Mouse (Mus musculus) midbrain, embryonic 15.5 days (tissue): ENCODE data around the gene Gab2. TPM values are rescaled to one million over a fixed set of nuclear protein-coding genes. Genes with fewer than 3 reads are reported as not detected.

Source experiments
- ATAC-seq: fragments of 200-750 bp; cut with Nextera tagmentation; replicated peaks from 2 replicates; pipeline ENCODE4 v1.8.0; 2017; ENCODE audit warnings: moderate TSS enrichment
- H3K27ac ChIP-seq: fragments of 300-500 bp; sonication (generic); 2 replicates; pipeline ENCODE4 v1.5.1; 2015; ENCODE audit warnings: mild to moderate bottlenecking, inconsistent platforms
- H3K27me3 ChIP-seq: fragments of 300-500 bp; sonication (generic); replicated peaks from 2 replicates; pipeline ENCODE4 v1.6.1; 2015; ENCODE audit warnings: inconsistent platforms
- H3K36me3 ChIP-seq: fragments of 300-500 bp; sonication (generic); replicated peaks from 2 replicates; pipeline ENCODE4 v1.6.1; 2015; ENCODE audit warnings: inconsistent platforms
- H3K4me1 ChIP-seq: fragments of 300-500 bp; sonication (generic); 2 replicates; pipeline ENCODE4 v1.6.1; 2015; ENCODE audit warnings: inconsistent platforms
- H3K4me2 ChIP-seq: fragments of 300-500 bp; sonication (generic); 2 replicates; pipeline ENCODE4 v1.6.1; 2015; ENCODE audit warnings: inconsistent platforms, mild to moderate bottlenecking, moderate library complexity
- H3K4me3 ChIP-seq: fragments of 300-500 bp; sonication (generic); 2 replicates; pipeline ENCODE4 v1.5.1; 2015; ENCODE audit warnings: mild to moderate bottlenecking, inconsistent platforms
- H3K9ac ChIP-seq: fragments of 300-500 bp; sonication (generic); 2 replicates; pipeline ENCODE4 v1.6.1; 2015; ENCODE audit warnings: mild to moderate bottlenecking, inconsistent platforms
- H3K9me3 ChIP-seq: fragments of 300-500 bp; sonication (generic); 2 replicates; pipeline ENCODE4 v1.6.1; 2016; ENCODE audit warnings: inconsistent platforms
- WGBS: fragments of 180-500 bp; shearing (Covaris S2); methylation state at CpG from one replicate; pipeline ENCODE4 v1.1.7; 2015; ENCODE audit warnings: mixed read lengths; 5-methylcytosine and 5-hydroxymethylcytosine counted together
- polyA plus RNA-seq: library from polyadenylated mRNA; unstranded; fragments of >200 nt; fragmentation: Nextera tagmentation; extraction: Ambion mirVana; gene quantifications from 2 replicates; pipeline ENCODE4 v1.2.1, GENCODE M21; 2015

Gene Gab2
- 22.3 and 23.3 TPM in 2 replicates for polyA plus RNA-seq

- under 1% methylated on average over 53 of the region's 83 CpGs for WGBS
- H3K27me3 ChIP-seq: no peaks in the 10 kb centered on the region
- no peaks in the 10 kb centered on the region for H3K9me3 ChIP-seq
- H3K36me3 ChIP-seq: no peaks in the 10 kb centered on the region
- H3K4me1 ChIP-seq: peaks cover 17% of the 10 kb centered on the region
- ATAC-seq: peak; percentile 85
- H3K4me3 ChIP-seq: peak within 1 kb of the TSS; percentile 79
- H3K27ac ChIP-seq: peak within 1 kb of the TSS; percentile 82
- peak within 1 kb of the TSS; percentile 76 for H3K4me2 ChIP-seq
- H3K9ac ChIP-seq: peak within 1 kb of the TSS; percentile 91
These were observed at the start of gene Gab2 for GRCm38 (mm10) chr7:97081242-97081958. Gab2 (plus strand) TSS chr7:97081586.

- Histone ChIP-seq H3K4me3 (no peak overlapping the region), H3K27me3 (no peaks in the 10 kb centered on the region), H3K9ac (no peak overlapping the region), H3K4me2 (no peak overlapping the region), H3K4me1 (no peaks in the 10 kb centered on the region), H3K36me3 (no peaks in the 10 kb centered on the region), H3K27ac (no peak overlapping the region), H3K9me3 (no peaks in the 10 kb centered on the region)
- WGBS: 87% methylated on average over 2 of the region's 2 CpGs
- ATAC-seq: no peak
These were observed 49.0 kb upstream of the Gab2 start for GRCm38 (mm10) chr7:97032412-97032811.

GRCm38 (mm10) chr7:97039641-97040040 lies 41.7 kb upstream of the Gab2 start:
- H3K27me3 ChIP-seq: no peaks in the 10 kb centered on the region
- no peaks in the 10 kb centered on the region for H3K36me3 ChIP-seq
- H3K9ac ChIP-seq: no peak overlapping the region
- H3K9me3 ChIP-seq: no peaks in the 10 kb centered on the region
- no peak overlapping the region for H3K27ac ChIP-seq
- ATAC-seq: no peak
- no peak overlapping the region for H3K4me2 ChIP-seq
- 68% methylated on average over 4 of the region's 4 CpGs for WGBS
- H3K4me1 ChIP-seq: no peaks in the 10 kb centered on the region
- H3K4me3 ChIP-seq: no peak overlapping the region

GRCm38 (mm10) chr7:97041868-97042449 lies 39.4 kb upstream of the Gab2 start:
- H3K9ac ChIP-seq: no peak overlapping the region
- no peak overlapping the region for H3K27ac ChIP-seq
- no peak for ATAC-seq
- no peaks in the 10 kb centered on the region for H3K9me3 ChIP-seq
- H3K4me1 ChIP-seq: no peaks in the 10 kb centered on the region
- H3K27me3 ChIP-seq: no peaks in the 10 kb centered on the region
- WGBS: 87% methylated on average over 6 of the region's 6 CpGs
- no peak overlapping the region for H3K4me2 ChIP-seq
- no peaks in the 10 kb centered on the region for H3K36me3 ChIP-seq
- no peak overlapping the region for H3K4me3 ChIP-seq

- Histone ChIP-seq H3K27ac (no peak overlapping the region), H3K4me1 (no peaks in the 10 kb centered on the region), H3K36me3 (no peaks in the 10 kb centered on the region), H3K9ac (no peak overlapping the region), H3K4me3 (no peak overlapping the region), H3K27me3 (no peaks in the 10 kb centered on the region), H3K4me2 (no peak overlapping the region), H3K9me3 (no peaks in the 10 kb centered on the region)
- ATAC-seq: no peak
- 94% methylated on average over 1 of the region's 1 CpGs for WGBS
These were observed 38.4 kb upstream of the Gab2 start for GRCm38 (mm10) chr7:97042981-97043380.

GRCm38 (mm10) chr7:97060966-97061365 lies 20.4 kb upstream of the Gab2 start:
- Histone ChIP-seq H3K36me3 (no peaks in the 10 kb centered on the region), H3K9me3 (no peaks in the 10 kb centered on the region), H3K4me3 (no peak overlapping the region), H3K27me3 (no peaks in the 10 kb centered on the region), H3K9ac (no peak overlapping the region), H3K4me1 (no peaks in the 10 kb centered on the region), H3K4me2 (no peak overlapping the region), H3K27ac (no peak overlapping the region)
- 97% methylated on average over 2 of the region's 2 CpGs for WGBS
- no peak for ATAC-seq

- Histone ChIP-seq H3K9me3 (no peaks in the 10 kb centered on the region), H3K4me3 (no peak overlapping the region), H3K9ac (no peak overlapping the region), H3K4me2 (no peak overlapping the region), H3K27me3 (no peaks in the 10 kb centered on the region), H3K27ac (no peak overlapping the region), H3K4me1 (no peaks in the 10 kb centered on the region), H3K36me3 (no peaks in the 10 kb centered on the region)
- 89% methylated on average over 3 of the region's 3 CpGs for WGBS
- no peak for ATAC-seq
These were observed 9.9 kb upstream of the Gab2 start for GRCm38 (mm10) chr7:97071512-97071911.

GRCm38 (mm10) chr7:97072061-97072460 lies 9.3 kb upstream of the Gab2 start:
- ATAC-seq: no peak

GRCm38 (mm10) chr7:97074974-97075373 lies 6.4 kb upstream of the Gab2 start:
- Histone ChIP-seq H3K27ac (no peak overlapping the region), H3K36me3 (no peaks in the 10 kb centered on the region), H3K4me3 (no peak overlapping the region), H3K4me1 (no peaks in the 10 kb centered on the region), H3K27me3 (no peaks in the 10 kb centered on the region), H3K9me3 (no peaks in the 10 kb centered on the region), H3K4me2 (no peak overlapping the region), H3K9ac (no peak overlapping the region)
- 58% methylated on average over 1 of the region's 1 CpGs for WGBS
- no peak for ATAC-seq

More at GRCm38 (mm10) chr7:97072061-97072460, 9.3 kb upstream of the Gab2 start:
- Histone ChIP-seq H3K9ac (no peak overlapping the region), H3K27ac (no peak overlapping the region), H3K36me3 (no peaks in the 10 kb centered on the region), H3K9me3 (no peaks in the 10 kb centered on the region), H3K4me2 (no peak overlapping the region), H3K4me3 (no peak overlapping the region), H3K27me3 (no peaks in the 10 kb centered on the region), H3K4me1 (no peaks in the 10 kb centered on the region)
- 84% methylated on average over 5 of the region's 5 CpGs for WGBS

- Histone ChIP-seq H3K27me3 (no peaks in the 10 kb centered on the region), H3K9ac (no peak overlapping the region), H3K4me1 (peaks cover 5% of the 10 kb centered on the region; the same call in 1 of the 2 replicates), H3K4me2 (no peak overlapping the region), H3K4me3 (no peak overlapping the region), H3K27ac (no peak overlapping the region), H3K9me3 (no peaks in the 10 kb centered on the region), H3K36me3 (no peaks in the 10 kb centered on the region)
- no peak for ATAC-seq
These were observed 4.4 kb upstream of the Gab2 start for GRCm38 (mm10) chr7:97076977-97077376.

GRCm38 (mm10) chr7:97078685-97079084 lies 2.7 kb upstream of the Gab2 start:
- Histone ChIP-seq H3K27ac (no peak overlapping the region), H3K9ac (no peak overlapping the region), H3K36me3 (no peaks in the 10 kb centered on the region), H3K4me3 (no peak overlapping the region), H3K27me3 (no peaks in the 10 kb centered on the region), H3K4me2 (no peak overlapping the region), H3K9me3 (no peaks in the 10 kb centered on the region), H3K4me1 (peaks cover 17% of the 10 kb centered on the region)
- WGBS: 34% methylated on average over 4 of the region's 4 CpGs
- no peak for ATAC-seq

GRCm38 (mm10) chr7:97079145-97079544 lies 2.2 kb upstream of the Gab2 start:
- Histone ChIP-seq H3K27me3 (no peaks in the 10 kb centered on the region), H3K4me3 (no peak overlapping the region), H3K9ac (no peak overlapping the region), H3K4me2 (no peak overlapping the region), H3K4me1 (peaks cover 17% of the 10 kb centered on the region), H3K27ac (no peak overlapping the region), H3K9me3 (no peaks in the 10 kb centered on the region), H3K36me3 (no peaks in the 10 kb centered on the region)
- ATAC-seq: no peak
- 13% methylated on average over 6 of the region's 6 CpGs for WGBS
